Mouse (Mus musculus) forebrain, postnatal 0 days (tissue): ENCODE data around the gene Gramd1c. TPM values are rescaled to one million over a fixed set of nuclear protein-coding genes. Genes with fewer than 3 reads are reported as not detected.
A peak's percentile ranks its signal among the peaks of the same experiment; 100 is the strongest.

Experiments used
- ATAC-seq: fragments of 200-750 bp; cut with Nextera tagmentation; 2 replicates; pipeline ENCODE4 v1.8.0; 2017; ENCODE audit warnings: mild to moderate bottlenecking, moderate library complexity
- DNase-seq: peaks from one replicate; pipeline ENCODE4 v3.0.0-alpha.2; 2015
- H3K27ac ChIP-seq: fragments of 300-500 bp; sonication (generic); 2 replicates; pipeline ENCODE4 v1.5.1; 2014; ENCODE audit warnings: low read depth, mild to moderate bottlenecking, antibody characterized with exemption, low read length, moderate library complexity, mixed read lengths
- H3K27me3 ChIP-seq: fragments of 300-500 bp; sonication (generic); 2 replicates; pipeline ENCODE4 v1.6.1; 2014; ENCODE audit warnings: mild to moderate bottlenecking, low read length, mixed read lengths; ENCODE audit not compliant: insufficient read depth
- H3K36me3 ChIP-seq: fragments of 300-500 bp; sonication (generic); 2 replicates; pipeline ENCODE4 v1.6.1; 2014; ENCODE audit warnings: mild to moderate bottlenecking, moderate library complexity; ENCODE audit not compliant: insufficient read depth
- H3K4me1 ChIP-seq: fragments of 300-500 bp; sonication (generic); 2 replicates; pipeline ENCODE4 v1.6.1; 2014; ENCODE audit warnings: antibody characterized with exemption; ENCODE audit not compliant: insufficient read depth
- H3K4me2 ChIP-seq: fragments of 300-500 bp; sonication (generic); 2 replicates; pipeline ENCODE4 v1.6.1; 2014; ENCODE audit warnings: low read depth, mild to moderate bottlenecking, moderate library complexity
- H3K4me3 ChIP-seq: fragments of 300-500 bp; sonication (generic); 2 replicates; pipeline ENCODE4 v1.5.1; 2014; ENCODE audit warnings: low read depth, low read length, mixed read lengths
- H3K9ac ChIP-seq: fragments of 300-500 bp; sonication (generic); 2 replicates; pipeline ENCODE4 v1.6.1; 2014; ENCODE audit warnings: mild to moderate bottlenecking
- H3K9me3 ChIP-seq: fragments of 300-500 bp; sonication (generic); 2 replicates; pipeline ENCODE4 v1.6.1; 2016; ENCODE audit warnings: low read length
- CTCF ChIP-seq: sonication (generic); IDR thresholded peaks from 2 replicates; pipeline ENCODE4 v1.5.1; 2016; ENCODE audit warnings: antibody characterized with exemption, control low read depth, low read depth
- WGBS: fragments of 180-500 bp; shearing (Covaris S2); extraction: QIAGEN DNeasy Blood & Tissue Kit; methylation state at CpG from one replicate; pipeline ENCODE4 v1.1.7; 2014; 5-methylcytosine and 5-hydroxymethylcytosine counted together
- polyA plus RNA-seq: library from polyadenylated mRNA; unstranded; fragments of >200 nt; fragmentation: Nextera tagmentation; extraction: Ambion mirVana; gene quantifications from 2 replicates; pipeline ENCODE4 v1.2.1, GENCODE M21; 2015
- total RNA-seq: library from RNA; depleted of rRNA; stranded (reverse); fragments of >200 nt; gene quantifications from 2 replicates; pipeline ENCODE4 v1.2.3, GENCODE M21; 2014

Gene Gramd1c
- total and polyA plus RNA-seq, 2 experiments from 2014 or later, result 2.1 to 4.4 TPM

GRCm38 (mm10) chr16:43963780-43964179, 99.4 kb downstream of the Gramd1c start:
- Histone ChIP-seq H3K4me1 (no peaks in the 10 kb centered on the region), H3K9me3 (no peaks in the 10 kb centered on the region), H3K9ac (no peak overlapping the region), H3K4me3 (no peak overlapping the region), H3K4me2 (no peak overlapping the region), H3K27ac (peak overlapping the region; percentile 9), H3K36me3 (peaks cover 12% of the 10 kb centered on the region), H3K27me3 (no peaks in the 10 kb centered on the region)
- DNase-seq (peak; percentile 47), ATAC-seq (peak; percentile 91)
- TF ChIP-seq CTCF, result no peak
- WGBS, result 64% methylated on average over 3 of the region's 3 CpGs

DNA sequence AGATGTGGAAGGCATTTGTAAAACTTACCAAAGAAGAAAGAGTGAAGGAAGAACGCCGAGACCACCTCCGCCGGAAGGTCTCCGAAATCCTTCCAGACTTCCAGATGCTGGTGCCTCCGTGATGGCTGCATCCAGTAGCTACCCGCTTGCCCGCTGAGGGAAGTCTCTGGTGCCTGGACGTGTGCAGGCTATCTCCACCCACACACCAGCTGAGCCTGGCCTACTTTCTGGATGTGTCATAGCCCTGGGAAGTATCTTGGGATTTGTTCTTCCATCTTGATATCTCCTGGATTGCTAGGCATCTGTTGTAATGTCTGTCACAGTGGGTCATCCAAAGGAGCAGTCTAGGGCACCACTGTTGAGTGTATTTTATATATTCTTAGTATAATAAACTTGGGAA, 99.9 kb downstream of the Gramd1c start:
- Histone ChIP-seq H3K9ac (no peak overlapping the region), H3K9me3 (no peaks in the 10 kb centered on the region), H3K4me2 (no peak overlapping the region), H3K36me3 (peaks cover 8% of the 10 kb centered on the region; the same call in 1 of the 2 replicates), H3K4me3 (no peak overlapping the region), H3K27me3 (no peaks in the 10 kb centered on the region), H3K27ac (peak overlapping the region; percentile 9), H3K4me1 (no peaks in the 10 kb centered on the region)
- ATAC-seq, result no peak
- no peak for DNase-seq
- WGBS, result 94% methylated on average over 9 of the region's 9 CpGs
- no peak for TF ChIP-seq CTCF

GRCm38 (mm10) chr16:43958038-43958437, 105.1 kb downstream of the Gramd1c start:
- no peak for TF ChIP-seq CTCF
- 83% methylated on average over 4 of the region's 4 CpGs for WGBS
- H3K27ac ChIP-seq, result no peak overlapping the region
- H3K36me3 ChIP-seq, result no peaks in the 10 kb centered on the region
- no peaks in the 10 kb centered on the region for H3K9me3 ChIP-seq
- no peak overlapping the region for H3K4me3 ChIP-seq
- H3K4me1 ChIP-seq, result no peaks in the 10 kb centered on the region
- H3K4me2 ChIP-seq, result no peak overlapping the region
- DNase-seq (no peak), ATAC-seq (no peak)
- H3K9ac ChIP-seq, result no peak overlapping the region
- no peaks in the 10 kb centered on the region for H3K27me3 ChIP-seq

DNA sequence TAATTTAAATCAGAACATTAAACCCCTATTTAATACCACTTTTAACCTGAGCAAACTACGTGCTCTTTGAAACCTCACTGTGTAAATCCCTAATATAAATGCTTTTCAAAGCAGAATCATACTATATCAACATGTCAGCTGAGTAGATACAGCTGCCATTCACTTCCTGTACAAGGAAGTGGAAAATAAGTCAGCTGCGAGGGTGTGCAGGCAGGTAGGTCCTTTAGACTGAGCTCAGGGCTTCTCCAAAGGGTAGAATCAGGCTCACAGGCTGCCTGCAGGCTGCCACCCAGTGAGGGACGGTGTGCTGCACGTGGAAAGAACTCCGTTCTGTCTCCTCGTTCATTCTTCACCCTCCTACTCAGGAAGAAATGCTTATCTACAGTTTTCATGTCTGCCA, 108.2 kb downstream of the Gramd1c start:
- DNase-seq, result no peak
- no peak for ATAC-seq
- no peak overlapping the region for H3K4me3 ChIP-seq
- no peaks in the 10 kb centered on the region for H3K9me3 ChIP-seq
- no peaks in the 10 kb centered on the region for H3K4me1 ChIP-seq
- H3K9ac ChIP-seq, result no peak overlapping the region
- no peaks in the 10 kb centered on the region for H3K27me3 ChIP-seq
- no peak for TF ChIP-seq CTCF
- WGBS, result 75% methylated on average over 6 of the region's 6 CpGs
- H3K36me3 ChIP-seq, result no peaks in the 10 kb centered on the region
- no peak overlapping the region for H3K27ac ChIP-seq
- H3K4me2 ChIP-seq, result no peak overlapping the region

GRCm38 (mm10) chr16:43951591-43951990, 111.6 kb downstream of the Gramd1c start:
- no peak overlapping the region for H3K4me2 ChIP-seq
- no peaks in the 10 kb centered on the region for H3K27me3 ChIP-seq
- H3K27ac ChIP-seq, result no peak overlapping the region
- WGBS, result 89% methylated on average over 4 of the region's 4 CpGs
- H3K36me3 ChIP-seq, result no peaks in the 10 kb centered on the region
- H3K4me3 ChIP-seq, result no peak overlapping the region
- DNase-seq (no peak), ATAC-seq (no peak; the same call in 1 of the 2 replicates)
- H3K9me3 ChIP-seq, result no peaks in the 10 kb centered on the region
- no peak for TF ChIP-seq CTCF
- no peaks in the 10 kb centered on the region for H3K4me1 ChIP-seq
- H3K9ac ChIP-seq, result no peak overlapping the region

DNA sequence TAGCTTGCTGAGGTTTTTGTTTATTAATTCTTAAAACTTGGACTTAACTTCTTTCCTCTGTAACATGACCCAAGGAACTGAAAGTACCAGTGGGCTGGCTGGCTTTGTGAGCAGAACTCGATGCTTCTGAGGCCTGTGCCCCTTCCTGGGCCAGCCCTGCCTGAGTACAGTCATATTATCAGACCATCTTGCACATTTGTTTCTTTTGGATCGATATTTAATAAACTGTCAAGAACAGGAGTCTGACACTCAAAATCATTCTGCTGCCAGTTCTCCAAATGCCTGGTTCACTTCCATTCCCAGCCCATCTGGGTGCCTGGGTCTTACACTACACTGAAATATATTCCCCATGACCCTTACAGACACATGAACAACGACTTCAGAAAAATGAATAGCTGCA, 117.3 kb downstream of the Gramd1c start:
- no peak for DNase-seq
- H3K27me3 ChIP-seq, result no peaks in the 10 kb centered on the region
- no peaks in the 10 kb centered on the region for H3K9me3 ChIP-seq
- H3K27ac ChIP-seq, result 0 out of 2 replicates have a peak overlapping the region, but pooled peaks have one; percentile 50
- H3K4me1 ChIP-seq, result no peaks in the 10 kb centered on the region
- peak; percentile 56; the same call in 1 of the 2 replicates for ATAC-seq
- H3K4me2 ChIP-seq, result no peak overlapping the region
- no peak overlapping the region for H3K4me3 ChIP-seq
- 66% methylated on average over 3 of the region's 3 CpGs for WGBS
- no peak for TF ChIP-seq CTCF
- no peaks in the 10 kb centered on the region for H3K36me3 ChIP-seq
- H3K9ac ChIP-seq, result no peak overlapping the region

DNA sequence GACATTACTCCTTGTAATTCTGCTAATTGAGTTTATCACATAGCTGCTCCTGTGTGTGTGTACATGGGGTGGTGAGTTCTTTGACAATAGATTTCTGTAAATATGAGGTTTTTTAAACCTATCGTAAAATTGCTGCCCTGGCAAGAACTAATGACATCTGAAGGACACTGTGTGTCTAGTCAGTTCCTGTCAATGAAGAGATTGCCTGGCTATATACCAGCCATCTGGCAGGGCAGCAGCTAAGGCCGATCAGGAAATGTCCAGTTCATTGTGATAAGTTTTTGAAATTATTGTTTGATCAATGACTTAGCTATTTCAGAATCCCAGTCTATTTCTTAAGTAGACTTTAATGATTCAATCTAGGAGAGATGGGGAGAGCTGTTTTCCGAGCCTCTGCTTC, 117.8 kb downstream of the Gramd1c start:
- H3K27me3 ChIP-seq, result no peaks in the 10 kb centered on the region
- 0 out of 2 replicates have a peak overlapping the region, but pooled peaks have one; percentile 50 for H3K27ac ChIP-seq
- ATAC-seq (no peak), DNase-seq (no peak)
- H3K36me3 ChIP-seq, result no peaks in the 10 kb centered on the region
- no peak for TF ChIP-seq CTCF
- no peak overlapping the region for H3K4me3 ChIP-seq
- H3K9me3 ChIP-seq, result no peaks in the 10 kb centered on the region
- H3K9ac ChIP-seq, result no peak overlapping the region
- no peaks in the 10 kb centered on the region for H3K4me1 ChIP-seq
- 76% methylated on average over 3 of the region's 3 CpGs for WGBS
- no peak overlapping the region for H3K4me2 ChIP-seq
